Mouse (Mus musculus) hindbrain, embryonic 13.5 days (tissue): Measurements from ENCODE around the gene Olfr126. TPM values are rescaled to one million over a fixed set of nuclear protein-coding genes. Genes with fewer than 3 reads are reported as not detected.

Experiments used
- ATAC-seq: fragments of 200-750 bp; cut with Nextera tagmentation; 2 replicates; pipeline ENCODE4 v1.8.0; 2017; ENCODE audit warnings: moderate TSS enrichment; ENCODE audit not compliant: low FRiP score
- H3K27ac ChIP-seq: fragments of 300-500 bp; sonication (generic); 2 replicates; pipeline ENCODE4 v1.5.1; 2015; ENCODE audit warnings: inconsistent platforms, mild to moderate bottlenecking, moderate library complexity
- H3K27me3 ChIP-seq: fragments of 300-500 bp; sonication (generic); 2 replicates; pipeline ENCODE4 v1.6.1; 2015; ENCODE audit warnings: mild to moderate bottlenecking, inconsistent platforms
- H3K36me3 ChIP-seq: fragments of 300-500 bp; sonication (generic); 2 replicates; pipeline ENCODE4 v1.6.1; 2015; ENCODE audit warnings: mild to moderate bottlenecking, inconsistent platforms
- H3K4me1 ChIP-seq: fragments of 300-500 bp; sonication (generic); replicated peaks from 2 replicates; pipeline ENCODE4 v1.6.1; 2015; ENCODE audit warnings: inconsistent platforms
- H3K4me2 ChIP-seq: fragments of 300-500 bp; sonication (generic); 2 replicates; pipeline ENCODE4 v1.6.1; 2015; ENCODE audit warnings: inconsistent platforms, mild to moderate bottlenecking, moderate library complexity
- H3K4me3 ChIP-seq: fragments of 300-500 bp; sonication (generic); 2 replicates; pipeline ENCODE4 v1.5.1; 2015; ENCODE audit warnings: mild to moderate bottlenecking, inconsistent platforms
- H3K9ac ChIP-seq: fragments of 300-500 bp; sonication (generic); 2 replicates; pipeline ENCODE4 v1.6.1; 2015; ENCODE audit warnings: mild to moderate bottlenecking, inconsistent platforms
- H3K9me3 ChIP-seq: fragments of 300-500 bp; sonication (generic); 2 replicates; pipeline ENCODE4 v1.6.1; 2016; ENCODE audit warnings: inconsistent platforms
- WGBS: fragments of 180-500 bp; shearing (Covaris S2); methylation state at CpG from one replicate; pipeline ENCODE4 v1.1.7; 2015; 5-methylcytosine and 5-hydroxymethylcytosine counted together
- polyA plus RNA-seq: library from polyadenylated mRNA; unstranded; fragments of >200 nt; fragmentation: Nextera tagmentation; extraction: Ambion mirVana; gene quantifications from 2 replicates; pipeline ENCODE4 v1.2.1, GENCODE M21; 2015

Olfr126 gene
- polyA plus RNA-seq: not detected in 2 replicates

DNA sequence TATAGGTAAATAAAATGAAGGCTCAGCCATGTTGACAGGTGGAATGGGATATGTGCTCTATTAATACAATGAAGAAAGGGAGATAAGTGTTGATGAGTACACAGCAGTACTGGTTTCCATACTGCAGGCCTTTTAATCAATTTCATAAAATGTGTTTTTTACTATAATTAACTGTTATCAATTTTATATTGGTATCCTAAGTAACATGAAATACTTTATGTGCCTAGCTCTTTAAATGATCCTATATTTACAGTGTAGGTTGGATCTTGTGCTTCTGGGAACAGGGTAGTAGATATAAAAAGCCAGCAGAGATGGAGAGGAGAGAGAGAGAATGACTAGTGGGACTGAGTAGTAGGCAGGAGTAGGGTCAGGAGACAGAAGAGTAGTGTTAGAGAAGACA, at the start of gene Olfr126:
Olfr126 (plus strand) TSS at position 301 of the 400 bp plus-strand sequence.
- Histone ChIP-seq H3K36me3 (no peaks in the 10 kb centered on the region), H3K27me3 (no peaks in the 10 kb centered on the region), H3K9ac (no peak within 1 kb of the TSS), H3K27ac (no peak within 1 kb of the TSS), H3K4me2 (no peak within 1 kb of the TSS), H3K4me1 (no peaks in the 10 kb centered on the region), H3K4me3 (no peak within 1 kb of the TSS), H3K9me3 (no peaks in the 10 kb centered on the region)
- no peak for ATAC-seq

DNA sequence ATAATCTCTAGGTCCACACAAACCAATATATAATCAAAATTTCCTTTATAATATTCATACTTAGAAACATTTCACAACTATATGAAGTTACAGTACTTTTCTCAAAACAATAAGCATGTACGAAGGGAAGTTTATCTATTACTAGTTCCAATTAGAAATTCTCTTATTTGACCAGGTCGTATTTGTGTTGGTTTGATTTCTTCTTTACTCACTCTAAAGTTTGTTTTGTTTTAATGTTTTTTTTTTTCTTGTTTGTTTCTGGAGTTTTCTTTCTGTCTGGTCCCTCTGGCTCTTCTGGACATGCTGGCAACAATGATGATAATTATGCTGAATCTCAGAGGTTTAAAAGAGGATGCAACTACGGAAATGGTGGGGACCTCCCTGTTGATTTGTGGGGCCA, 47.7 kb upstream of the Olfr126 start, which contains the start of gene Olfr124:
Olfr124 (plus strand) TSS at position 301 of the 400 bp plus-strand sequence.
- 90% methylated on average over 3 of the region's 3 CpGs for WGBS
- Histone ChIP-seq H3K27me3 (no peaks in the 10 kb centered on the region), H3K9me3 (no peaks in the 10 kb centered on the region), H3K9ac (no peak within 1 kb of the TSS), H3K4me1 (no peaks in the 10 kb centered on the region), H3K4me2 (no peak within 1 kb of the TSS), H3K4me3 (no peak within 1 kb of the TSS), H3K27ac (no peak within 1 kb of the TSS), H3K36me3 (no peaks in the 10 kb centered on the region)
- no peak for ATAC-seq

DNA sequence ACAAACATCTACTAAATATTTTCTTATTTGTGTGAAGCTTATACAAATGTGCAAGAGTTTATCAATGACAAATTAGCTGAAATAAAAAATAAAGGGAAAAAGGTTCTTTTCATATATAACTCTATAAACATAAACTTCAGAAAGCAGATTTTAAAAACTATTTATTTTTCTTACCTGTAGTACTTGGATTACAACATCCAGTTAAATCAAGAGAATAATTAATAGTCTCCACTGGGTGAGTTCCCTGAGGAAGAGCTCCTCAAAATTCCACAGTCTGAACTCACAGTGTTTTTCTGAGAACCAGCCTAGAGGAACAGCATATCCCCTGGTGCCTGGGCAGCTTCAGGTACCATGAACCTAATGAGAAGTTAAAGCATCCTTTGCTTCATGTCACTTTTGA, 14.6 kb upstream of the Olfr126 start, which contains the start of gene Olfr125:
Olfr125 (plus strand) TSS at position 301 of the 400 bp plus-strand sequence.
- Histone ChIP-seq H3K4me3 (no peak within 1 kb of the TSS), H3K9me3 (no peaks in the 10 kb centered on the region), H3K27ac (no peak within 1 kb of the TSS), H3K27me3 (no peaks in the 10 kb centered on the region), H3K9ac (no peak within 1 kb of the TSS), H3K36me3 (no peaks in the 10 kb centered on the region), H3K4me1 (no peaks in the 10 kb centered on the region), H3K4me2 (no peak within 1 kb of the TSS)
- ATAC-seq: no peak

DNA sequence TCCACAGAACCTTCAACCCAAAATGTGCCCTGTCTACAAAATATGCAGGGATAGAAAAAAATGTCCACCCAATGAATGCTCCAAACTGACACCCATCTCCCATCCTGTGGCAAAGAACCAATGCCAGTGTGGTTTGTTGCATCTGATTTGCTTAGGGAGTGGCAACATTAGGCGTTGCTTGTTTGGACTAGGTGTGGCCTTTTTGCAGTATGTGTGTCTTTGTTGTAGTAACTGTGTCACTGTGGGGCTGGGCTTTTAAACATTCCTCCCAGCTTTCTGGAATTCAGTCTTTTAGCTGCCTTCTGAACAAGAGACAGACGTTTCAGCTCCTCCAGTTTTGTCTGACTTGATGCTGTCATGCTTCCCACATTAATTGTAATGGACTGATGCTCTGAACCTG, 16.6 kb downstream of the Olfr126 start:
- H3K4me2 ChIP-seq: no peak overlapping the region
- H3K9me3 ChIP-seq: no peaks in the 10 kb centered on the region
- H3K27ac ChIP-seq: no peak overlapping the region
- no peaks in the 10 kb centered on the region for H3K4me1 ChIP-seq
- 67% methylated on average over 2 of the region's 2 CpGs for WGBS
- no peak overlapping the region for H3K9ac ChIP-seq
- H3K36me3 ChIP-seq: no peaks in the 10 kb centered on the region
- H3K27me3 ChIP-seq: no peaks in the 10 kb centered on the region
- H3K4me3 ChIP-seq: no peak overlapping the region
- ATAC-seq: no peak

DNA sequence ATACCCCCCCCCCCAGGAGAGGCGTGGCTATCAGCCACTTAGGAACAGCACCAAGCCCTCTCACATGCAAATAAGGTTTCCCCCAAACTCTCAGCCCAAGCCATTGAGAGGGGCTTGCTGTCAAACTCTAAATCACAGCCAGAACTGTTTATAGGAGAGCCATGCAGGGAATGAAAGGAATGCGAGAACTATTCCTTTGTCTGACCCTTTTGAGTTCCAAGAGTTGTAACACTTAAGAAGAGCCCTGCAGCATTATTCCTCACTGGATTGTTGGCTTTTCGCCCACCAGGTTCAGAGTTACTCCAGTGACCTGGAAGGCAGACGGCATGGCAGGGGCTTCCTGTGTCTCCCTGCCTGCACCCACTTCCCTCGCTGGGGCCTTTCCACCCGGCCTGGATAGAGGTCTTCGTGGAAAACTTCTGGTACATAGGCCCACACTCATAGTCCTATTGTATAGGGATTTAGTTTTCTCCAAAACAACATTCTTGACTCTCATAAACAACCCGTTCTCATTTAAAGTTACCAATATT, 22.5 kb downstream of the Olfr126 start:
- no peak for ATAC-seq
- Histone ChIP-seq H3K4me3 (no peak overlapping the region), H3K9ac (no peak overlapping the region), H3K36me3 (no peaks in the 10 kb centered on the region), H3K4me2 (no peak overlapping the region), H3K27me3 (no peaks in the 10 kb centered on the region), H3K4me1 (no peaks in the 10 kb centered on the region), H3K27ac (no peak overlapping the region), H3K9me3 (no peaks in the 10 kb centered on the region)
- 15% methylated on average over 8 of the region's 8 CpGs for WGBS

DNA sequence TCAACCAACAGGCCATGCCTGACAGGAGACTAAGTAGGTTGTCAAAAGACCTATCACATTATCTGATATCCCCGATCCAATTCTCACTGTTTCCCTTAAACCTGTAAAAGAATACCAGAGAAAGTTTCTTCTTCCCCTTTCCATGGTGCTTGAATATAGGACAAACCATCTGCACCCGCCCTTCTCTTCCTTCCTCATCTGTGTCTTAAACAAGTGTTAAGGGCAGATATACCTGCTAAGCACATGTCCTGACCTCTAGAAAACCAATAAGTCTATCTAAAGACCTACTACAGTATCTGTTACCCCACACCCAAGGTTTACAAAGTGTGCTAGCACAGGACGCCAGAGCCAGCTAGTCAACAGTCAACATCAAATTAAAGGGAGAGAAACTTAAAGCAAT, 26.5 kb downstream of the Olfr126 start:
- Histone ChIP-seq H3K27me3 (no peaks in the 10 kb centered on the region), H3K4me1 (no peaks in the 10 kb centered on the region), H3K9me3 (no peaks in the 10 kb centered on the region), H3K4me3 (no peak overlapping the region), H3K9ac (no peak overlapping the region), H3K4me2 (no peak overlapping the region), H3K27ac (no peak overlapping the region), H3K36me3 (no peaks in the 10 kb centered on the region)
- ATAC-seq: no peak
- WGBS: 87% methylated on average over 3 of the region's 3 CpGs

DNA sequence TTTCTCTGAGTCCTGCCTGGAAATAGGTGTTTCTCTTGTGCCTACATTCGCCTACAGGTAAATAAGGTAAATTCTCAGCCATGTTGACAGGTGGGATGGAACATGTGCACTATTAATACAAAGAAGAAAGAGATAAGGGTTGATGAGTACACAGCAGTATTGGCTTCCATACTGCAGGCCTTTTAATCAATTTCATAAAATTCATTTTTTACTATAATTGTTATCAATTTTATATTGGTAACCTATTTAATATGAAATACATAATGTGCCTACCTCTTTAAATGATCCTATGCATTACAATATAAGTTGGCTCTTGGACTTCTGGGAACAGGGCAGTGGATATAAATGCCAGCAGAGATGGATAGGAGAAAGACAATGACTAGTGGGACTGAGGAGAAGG, 52.9 kb downstream of the Olfr126 start, which contains the start of gene Olfr127:
Olfr127 (plus strand) TSS at position 301 of the 400 bp plus-strand sequence.
- Histone ChIP-seq H3K27me3 (no peaks in the 10 kb centered on the region), H3K9ac (no peak within 1 kb of the TSS), H3K9me3 (no peaks in the 10 kb centered on the region), H3K27ac (no peak within 1 kb of the TSS), H3K4me3 (no peak within 1 kb of the TSS), H3K36me3 (no peaks in the 10 kb centered on the region), H3K4me2 (no peak within 1 kb of the TSS), H3K4me1 (no peaks in the 10 kb centered on the region)
- WGBS: 73% methylated on average over 1 of the region's 1 CpGs
- no peak for ATAC-seq

Other genes with a start within 250 kb of the Olfr126 start
- gene Olfr115, start 220.4 kb upstream of the Olfr126 start, polyA plus RNA-seq: not detected in 2 replicates
- not detected in 2 replicates for gene Olfr116, start 220.3 kb upstream of the Olfr126 start, polyA plus RNA-seq
- gene Olfr117, start 183.7 kb upstream of the Olfr126 start, polyA plus RNA-seq: not detected in 2 replicates
- not detected in 2 replicates for gene Olfr118, start 180.5 kb upstream of the Olfr126 start, polyA plus RNA-seq
- not detected in 2 replicates for gene Olfr119, start 150.9 kb upstream of the Olfr126 start, polyA plus RNA-seq
- not detected in 2 replicates for gene Olfr120, start 125.7 kb upstream of the Olfr126 start, polyA plus RNA-seq
- not detected in 2 replicates for gene Olfr121, start 98.6 kb upstream of the Olfr126 start, polyA plus RNA-seq
- gene Olfr122, start 78.9 kb upstream of the Olfr126 start, polyA plus RNA-seq: not detected in 2 replicates
- not detected in 2 replicates for gene Olfr123, start 54.0 kb upstream of the Olfr126 start, polyA plus RNA-seq
- gene Olfr124, start 47.6 kb upstream of the Olfr126 start, polyA plus RNA-seq: not detected in 2 replicates
- gene Olfr125, start 14.5 kb upstream of the Olfr126 start, polyA plus RNA-seq: not detected in 2 replicates
- not detected in 2 replicates for gene Olfr127, start 53.0 kb downstream of the Olfr126 start, polyA plus RNA-seq
- gene Olfr128, start 73.1 kb downstream of the Olfr126 start, polyA plus RNA-seq: not detected in 2 replicates
- not detected in 2 replicates for gene Olfr761, start 105.6 kb downstream of the Olfr126 start, polyA plus RNA-seq
- not detected in 2 replicates for gene Olfr129, start 212.6 kb downstream of the Olfr126 start, polyA plus RNA-seq
- gene Olfr130, start 216.4 kb downstream of the Olfr126 start, polyA plus RNA-seq: not detected in 2 replicates
- gene Olfr131, start 241.2 kb downstream of the Olfr126 start, polyA plus RNA-seq: not detected in 2 replicates